Mouse (Mus musculus) liver, embryonic 12.5 days (tissue): ENCODE measurements at regions not wholly inside any gene's neighbourhood (a gene's known extent, or its start where the extent isn't known, plus 50 kb on each side); places are given as distances from the start of the nearest gene placed in this dataset.
A peak's percentile ranks its signal among the peaks of the same experiment; 100 is the strongest.

Source experiments
- ATAC-seq: fragments of 200-750 bp; cut with Nextera tagmentation; 2 replicates; pipeline ENCODE4 v1.8.0; 2017; ENCODE audit warnings: moderate number of reproducible peaks, mild to moderate bottlenecking, moderate library complexity
- H3K27ac ChIP-seq: fragments of 300-500 bp; sonication (generic); 2 replicates; pipeline ENCODE4 v1.5.1; 2016; ENCODE audit warnings: mild to moderate bottlenecking
- H3K27me3 ChIP-seq: fragments of 300-500 bp; sonication (generic); replicated peaks from 2 replicates; pipeline ENCODE4 v1.6.1; 2016; ENCODE audit warnings: mild to moderate bottlenecking, moderate library complexity
- H3K36me3 ChIP-seq: fragments of 300-500 bp; sonication (generic); 2 replicates; pipeline ENCODE4 v1.6.1; 2016; ENCODE audit warnings: mild to moderate bottlenecking, moderate library complexity
- H3K4me1 ChIP-seq: fragments of 300-500 bp; sonication (generic); 2 replicates; pipeline ENCODE4 v1.6.1; 2016
- H3K4me2 ChIP-seq: fragments of 300-500 bp; sonication (generic); 2 replicates; pipeline ENCODE4 v1.6.1; 2016; ENCODE audit warnings: mild to moderate bottlenecking, moderate library complexity
- H3K4me3 ChIP-seq: fragments of 300-500 bp; sonication (generic); 2 replicates; pipeline ENCODE4 v1.5.1; 2016; ENCODE audit warnings: mild to moderate bottlenecking, moderate library complexity
- H3K9ac ChIP-seq: fragments of 300-500 bp; sonication (generic); 2 replicates; pipeline ENCODE4 v1.6.1; 2016; ENCODE audit warnings: mild to moderate bottlenecking, moderate library complexity
- H3K9me3 ChIP-seq: fragments of 300-500 bp; sonication (generic); replicated peaks from 2 replicates; pipeline ENCODE4 v1.6.1; 2016; ENCODE audit warnings: mild to moderate bottlenecking, moderate library complexity
- WGBS: fragments of 180-500 bp; shearing (Covaris S2); methylation state at CpG from one replicate; pipeline ENCODE4 v1.1.7; 2016; ENCODE audit not compliant: insufficient replicate concordance; 5-methylcytosine and 5-hydroxymethylcytosine counted together

- H3K4me2 ChIP-seq, result no peak overlapping the region
- no peaks in the 10 kb centered on the region for H3K36me3 ChIP-seq
- no peak for ATAC-seq
- H3K27ac ChIP-seq, result no peak overlapping the region
- H3K9me3 ChIP-seq, result no peaks in the 10 kb centered on the region
- H3K4me1 ChIP-seq, result peaks cover 7% of the 10 kb centered on the region
- WGBS, result 66% methylated on average over 1 of the region's 1 CpGs
- no peak overlapping the region for H3K9ac ChIP-seq
- no peaks in the 10 kb centered on the region for H3K27me3 ChIP-seq
- no peak overlapping the region for H3K4me3 ChIP-seq
These were observed 300.9 kb upstream of the Camk1g start for GRCm38 (mm10) chr1:193671046-193671445.

DNA sequence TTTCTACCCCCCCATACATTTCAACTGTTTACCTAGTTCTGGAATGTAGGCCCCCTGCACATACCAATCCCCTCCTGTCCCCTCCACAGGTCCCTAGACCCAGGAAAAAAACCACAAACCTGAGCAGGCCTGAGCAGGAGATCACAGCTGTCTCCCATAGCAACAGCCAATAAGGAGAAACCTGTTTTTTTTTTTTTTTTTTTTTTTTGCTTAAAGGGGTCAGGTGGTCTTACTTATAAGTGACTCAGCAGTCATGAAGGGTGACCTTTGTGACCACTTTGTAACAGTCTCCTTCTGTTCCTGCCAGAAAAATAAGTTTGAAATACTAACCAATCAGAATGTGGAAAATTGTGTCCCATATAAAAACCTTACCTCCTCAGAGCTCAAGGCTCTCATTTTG is 299.9 kb upstream of the Camk1g start:
- Histone ChIP-seq H3K4me2 (no peak overlapping the region), H3K9ac (no peak overlapping the region), H3K27ac (no peak overlapping the region), H3K36me3 (no peaks in the 10 kb centered on the region), H3K4me3 (no peak overlapping the region), H3K27me3 (no peaks in the 10 kb centered on the region), H3K9me3 (no peaks in the 10 kb centered on the region), H3K4me1 (peaks cover 18% of the 10 kb centered on the region)
- ATAC-seq, result no peak

- Histone ChIP-seq H3K9ac (no peak overlapping the region), H3K4me2 (no peak overlapping the region), H3K4me3 (no peak overlapping the region), H3K9me3 (no peaks in the 10 kb centered on the region), H3K36me3 (no peaks in the 10 kb centered on the region), H3K27me3 (no peaks in the 10 kb centered on the region), H3K27ac (no peak overlapping the region), H3K4me1 (peaks cover 28% of the 10 kb centered on the region)
- peak; percentile 43 for ATAC-seq
These were observed 298.7 kb upstream of the Camk1g start for GRCm38 (mm10) chr1:193668841-193669240.

DNA sequence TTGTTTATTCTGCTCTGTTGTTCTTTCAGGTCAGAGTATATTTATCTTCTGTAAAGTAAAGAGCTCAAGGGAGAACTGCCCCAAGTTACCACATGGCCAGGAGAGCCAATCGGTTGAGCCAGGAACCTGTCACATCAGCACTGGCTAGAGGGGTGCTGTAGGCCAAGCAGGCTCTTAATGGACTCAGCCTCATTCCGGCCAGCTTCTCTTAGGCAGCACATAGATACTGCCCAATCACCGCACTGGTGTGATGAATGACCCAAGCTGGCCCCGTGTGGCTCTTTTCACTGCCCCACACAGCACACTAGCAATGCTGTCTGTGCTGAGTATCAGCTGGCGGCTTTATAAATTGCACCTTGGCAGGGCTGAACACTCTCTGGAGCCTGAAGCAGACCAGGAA is 295.8 kb upstream of the Camk1g start:
- Histone ChIP-seq H3K36me3 (no peaks in the 10 kb centered on the region), H3K27ac (no peak overlapping the region), H3K9me3 (no peaks in the 10 kb centered on the region), H3K27me3 (no peaks in the 10 kb centered on the region), H3K4me1 (peaks cover 43% of the 10 kb centered on the region), H3K4me3 (no peak overlapping the region), H3K9ac (no peak overlapping the region), H3K4me2 (no peak overlapping the region)
- no peak for ATAC-seq
- 62% methylated on average over 5 of the region's 5 CpGs for WGBS

GRCm38 (mm10) chr1:193664569-193664968 is 294.5 kb upstream of the Camk1g start:
- Histone ChIP-seq H3K4me1 (peaks cover 43% of the 10 kb centered on the region), H3K4me2 (no peak overlapping the region), H3K27ac (peak overlapping the region; percentile 68), H3K4me3 (no peak overlapping the region), H3K9ac (no peak overlapping the region), H3K27me3 (no peaks in the 10 kb centered on the region), H3K36me3 (no peaks in the 10 kb centered on the region), H3K9me3 (no peaks in the 10 kb centered on the region)
- ATAC-seq, result peak; percentile 89
- WGBS, result 43% methylated on average over 2 of the region's 2 CpGs

GRCm38 (mm10) chr1:193663587-193663986 is 293.5 kb upstream of the Camk1g start:
- Histone ChIP-seq H3K27ac (no peak overlapping the region), H3K27me3 (no peaks in the 10 kb centered on the region), H3K9ac (no peak overlapping the region), H3K4me3 (no peak overlapping the region), H3K4me1 (peaks cover 43% of the 10 kb centered on the region), H3K9me3 (no peaks in the 10 kb centered on the region), H3K4me2 (no peak overlapping the region), H3K36me3 (no peaks in the 10 kb centered on the region)
- no peak for ATAC-seq
- 55% methylated on average over 3 of the region's 3 CpGs for WGBS

- ATAC-seq, result no peak
- Histone ChIP-seq H3K27me3 (no peaks in the 10 kb centered on the region), H3K27ac (no peak overlapping the region), H3K4me1 (peaks cover 38% of the 10 kb centered on the region), H3K36me3 (no peaks in the 10 kb centered on the region), H3K4me3 (no peak overlapping the region), H3K9ac (no peak overlapping the region), H3K9me3 (no peaks in the 10 kb centered on the region), H3K4me2 (no peak overlapping the region)
- WGBS, result 54% methylated on average over 3 of the region's 3 CpGs
These were observed 292.2 kb upstream of the Camk1g start for GRCm38 (mm10) chr1:193662166-193662890.

- no peak overlapping the region for H3K9ac ChIP-seq
- H3K4me2 ChIP-seq, result no peak overlapping the region
- H3K27ac ChIP-seq, result no peak overlapping the region
- H3K4me3 ChIP-seq, result no peak overlapping the region
- no peaks in the 10 kb centered on the region for H3K9me3 ChIP-seq
- ATAC-seq, result peak; percentile 65
- peaks cover 37% of the 10 kb centered on the region for H3K4me1 ChIP-seq
- WGBS, result 30% methylated on average over 4 of the region's 4 CpGs
- H3K27me3 ChIP-seq, result no peaks in the 10 kb centered on the region
- no peaks in the 10 kb centered on the region for H3K36me3 ChIP-seq
These were observed 291.3 kb upstream of the Camk1g start for GRCm38 (mm10) chr1:193661377-193661776.

GRCm38 (mm10) chr1:193655076-193655677 is 285.1 kb upstream of the Camk1g start:
- 63% methylated on average over 14 of the region's 14 CpGs for WGBS
- H3K4me2 ChIP-seq, result no peak overlapping the region
- H3K9me3 ChIP-seq, result no peaks in the 10 kb centered on the region
- no peak for ATAC-seq
- no peak overlapping the region for H3K4me3 ChIP-seq
- no peaks in the 10 kb centered on the region for H3K36me3 ChIP-seq
- H3K4me1 ChIP-seq, result no peaks in the 10 kb centered on the region
- H3K27ac ChIP-seq, result no peak overlapping the region
- no peaks in the 10 kb centered on the region for H3K27me3 ChIP-seq
- H3K9ac ChIP-seq, result no peak overlapping the region

- H3K9me3 ChIP-seq, result no peaks in the 10 kb centered on the region
- no peak for ATAC-seq
- no peaks in the 10 kb centered on the region for H3K36me3 ChIP-seq
- no peaks in the 10 kb centered on the region for H3K27me3 ChIP-seq
- no peak overlapping the region for H3K4me3 ChIP-seq
- no peak overlapping the region for H3K27ac ChIP-seq
- no peak overlapping the region for H3K4me2 ChIP-seq
- no peak overlapping the region for H3K9ac ChIP-seq
- no peaks in the 10 kb centered on the region for H3K4me1 ChIP-seq
These were observed 280.2 kb upstream of the Camk1g start for GRCm38 (mm10) chr1:193650275-193650674.

DNA sequence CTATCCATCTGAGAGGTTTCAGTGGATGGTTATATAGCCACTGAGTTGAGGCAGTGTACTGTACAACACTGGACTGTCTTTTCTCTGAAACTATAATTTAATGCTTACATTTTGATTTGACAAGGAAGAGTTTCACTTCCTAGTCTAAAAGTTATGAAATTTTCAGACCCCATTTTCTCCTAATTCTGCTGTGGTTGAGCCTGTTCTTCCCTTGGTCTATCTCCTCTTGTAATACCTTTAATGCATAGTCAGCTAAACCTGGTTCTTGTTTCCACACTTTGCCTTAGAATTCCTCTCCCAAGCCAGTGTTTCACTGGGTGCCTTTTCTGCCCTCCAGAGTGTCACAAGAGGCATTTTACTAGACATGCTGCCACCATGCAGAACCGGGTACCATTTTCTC is 279.3 kb upstream of the Camk1g start:
- H3K36me3 ChIP-seq, result no peaks in the 10 kb centered on the region
- no peak overlapping the region for H3K9ac ChIP-seq
- no peaks in the 10 kb centered on the region for H3K4me1 ChIP-seq
- H3K9me3 ChIP-seq, result no peaks in the 10 kb centered on the region
- no peak overlapping the region for H3K4me2 ChIP-seq
- no peak overlapping the region for H3K27ac ChIP-seq
- WGBS, result 66% methylated on average over 1 of the region's 1 CpGs
- H3K27me3 ChIP-seq, result no peaks in the 10 kb centered on the region
- ATAC-seq, result no peak
- H3K4me3 ChIP-seq, result no peak overlapping the region

DNA sequence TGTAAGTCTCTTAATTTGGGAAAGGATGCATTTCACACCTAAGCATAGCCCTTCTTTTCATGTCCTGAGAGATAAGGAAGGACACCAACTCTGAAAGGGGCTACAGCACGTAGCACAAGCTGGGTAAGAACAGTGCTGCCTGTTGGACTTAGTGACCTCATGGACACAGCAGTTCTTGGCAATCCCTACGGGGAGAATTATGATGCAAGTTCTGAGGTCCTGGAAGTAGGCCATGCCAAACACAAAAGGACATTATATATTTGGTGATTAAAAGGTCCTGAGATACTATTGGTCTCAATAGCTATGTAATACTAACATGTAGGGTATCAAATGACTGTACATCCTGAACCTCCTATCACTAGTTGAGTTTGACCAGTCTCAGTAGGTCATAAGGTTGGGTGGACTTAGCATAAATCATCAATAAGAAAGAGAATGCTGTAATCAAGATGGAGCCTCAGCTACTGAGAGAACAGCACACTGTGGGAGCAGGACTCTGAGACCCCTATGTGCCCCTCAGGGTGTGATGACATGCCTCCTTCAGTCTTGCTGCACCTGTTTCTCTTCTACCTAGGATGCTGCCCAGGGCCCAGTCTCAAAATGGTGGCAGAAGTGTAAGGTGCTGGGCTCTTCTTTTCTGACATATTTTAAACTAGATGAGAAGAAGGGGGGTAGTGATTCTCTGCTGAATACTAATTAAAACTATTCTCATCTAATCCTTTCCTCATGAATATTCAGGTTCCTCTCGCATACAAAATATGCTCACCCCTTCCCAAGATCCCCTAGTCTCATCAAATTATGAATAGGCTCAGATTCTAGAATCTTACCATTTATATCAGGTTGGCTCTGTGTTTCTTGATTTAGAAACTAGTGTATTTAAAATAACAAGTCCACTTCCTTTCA is 277.5 kb upstream of the Camk1g start:
- ATAC-seq, result no peak
- 64% methylated on average over 3 of the region's 3 CpGs for WGBS
- no peaks in the 10 kb centered on the region for H3K4me1 ChIP-seq

More for the DNA sequence above, 277.5 kb upstream of the Camk1g start:
- Histone ChIP-seq H3K27ac (no peak overlapping the region), H3K4me3 (no peak overlapping the region), H3K36me3 (no peaks in the 10 kb centered on the region), H3K9me3 (no peaks in the 10 kb centered on the region), H3K4me2 (no peak overlapping the region), H3K9ac (no peak overlapping the region), H3K27me3 (no peaks in the 10 kb centered on the region)
